Mouse (Mus musculus): Measurements from ENCODE around the gene Dusp2. TPM values are rescaled to one million over a fixed set of nuclear protein-coding genes. Genes with fewer than 3 reads are reported as not detected.

Gene Dusp2
- polyA plus RNA-seq (2012; rRNA removed): 5.4 and 6.0 TPM in 2 replicates

DNA sequence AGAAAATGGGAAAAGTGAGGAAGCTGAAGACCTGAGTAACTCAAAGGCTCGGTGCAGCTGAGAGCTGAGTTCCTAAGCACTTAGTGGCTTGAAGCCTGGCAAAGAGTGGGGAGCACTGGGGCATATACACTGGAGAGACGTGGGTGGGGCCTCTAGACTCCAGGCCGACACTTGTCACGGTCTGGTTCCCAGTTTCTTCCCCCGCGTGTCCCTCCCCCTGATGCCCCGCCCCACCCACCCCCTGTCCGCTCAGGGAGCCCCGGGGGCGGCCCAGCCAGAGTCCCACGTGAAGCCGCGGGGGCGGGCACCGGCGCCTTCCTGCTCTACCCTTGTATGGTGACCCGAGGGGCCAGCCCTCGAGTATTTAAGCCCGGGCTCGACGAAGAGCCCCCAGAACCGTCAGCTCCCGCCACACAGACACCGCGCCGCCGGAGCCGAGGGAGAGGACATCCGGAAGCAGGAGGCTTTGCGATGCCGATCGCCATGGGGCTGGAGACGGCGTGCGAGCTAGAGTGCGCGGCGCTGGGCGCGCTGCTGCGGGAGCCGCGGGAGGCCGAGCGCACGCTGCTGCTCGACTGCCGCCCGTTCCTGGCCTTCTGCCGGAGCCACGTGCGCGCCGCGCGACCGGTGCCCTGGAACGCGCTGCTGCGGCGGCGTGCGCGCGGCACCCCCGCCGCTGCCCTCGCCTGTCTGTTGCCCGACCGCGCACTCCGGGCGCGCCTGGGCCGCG is at the start of gene Dusp2:
TSS of gene Dusp2 (plus strand) at position 393 of the 730 bp plus-strand sequence.

DNA sequence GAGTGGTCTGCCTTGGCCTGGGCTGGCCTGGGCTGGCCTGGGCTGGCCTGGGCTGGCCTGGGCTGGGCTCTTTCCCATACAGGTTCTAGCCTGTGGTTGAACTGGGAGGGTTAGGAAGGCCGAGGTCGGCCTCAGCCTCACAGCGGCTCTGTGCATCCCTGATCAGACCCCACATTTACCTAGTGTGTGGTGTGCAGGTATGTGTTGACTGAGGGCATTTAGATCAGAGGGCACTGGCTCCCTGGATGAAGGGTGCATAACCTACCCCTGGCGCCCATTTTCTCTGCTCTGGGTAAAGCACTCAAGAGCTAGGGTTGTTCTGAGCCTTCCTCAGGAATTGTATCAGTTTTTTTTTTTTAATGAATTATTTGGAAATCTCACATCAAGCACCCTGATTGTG is 2.5 kb downstream of the Dusp2 start, which contains the start of gene Astl:
TSS of gene Astl (plus strand) at position 224 of the 400 bp plus-strand sequence.

DNA sequence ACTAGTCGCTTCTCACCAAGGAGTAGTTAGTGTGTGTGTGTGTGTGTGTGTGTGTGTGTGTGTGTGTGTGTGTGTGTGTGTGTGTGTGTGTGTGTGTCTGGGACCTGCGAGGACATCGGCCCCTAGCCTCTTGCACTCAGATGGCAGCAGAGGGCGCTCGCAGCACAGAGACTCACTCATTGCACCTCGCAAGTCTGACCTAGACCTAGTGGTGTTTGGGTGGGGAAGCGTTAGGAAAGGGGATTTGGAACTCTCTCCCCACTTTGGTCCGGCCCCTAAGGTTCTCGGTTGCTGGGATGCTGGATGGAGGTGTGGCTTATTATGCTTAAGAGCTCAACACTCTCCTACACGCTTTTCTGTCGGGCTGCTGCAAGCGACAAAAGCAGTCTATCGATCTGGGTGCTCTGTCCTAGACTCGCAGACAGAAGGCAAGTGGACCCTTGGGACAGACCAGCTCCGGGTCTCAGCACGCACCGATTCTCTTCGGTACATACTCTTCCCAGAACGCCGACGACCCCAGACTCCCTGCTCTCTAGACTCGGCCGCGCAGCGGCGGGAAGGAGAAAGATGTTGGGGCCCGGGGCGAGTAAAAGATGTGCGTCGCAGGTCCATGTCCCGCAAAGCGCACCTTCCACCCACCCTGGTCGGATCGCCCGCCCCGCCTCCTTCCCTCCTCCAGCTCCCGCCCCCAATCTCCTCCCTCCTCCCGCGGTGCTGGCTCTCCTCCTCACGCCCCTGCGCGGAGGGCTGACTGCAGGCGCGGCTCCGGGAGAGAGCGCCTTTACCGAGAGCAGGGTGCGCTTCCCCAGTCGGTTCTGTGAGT is 26.7 kb downstream of the Dusp2 start, which contains the start of gene Adra2b:
TSS of gene Adra2b (plus strand) at position 750 of the 823 bp plus-strand sequence.

Other genes starting within 250 kb of the Dusp2 start
- 2.4 and 2.7 TPM in 2 replicates for gene Ncaph, start 202.2 kb upstream of the Dusp2 start, polyA plus RNA-seq (2012; rRNA removed)
- gene Itpripl1, start 192.7 kb upstream of the Dusp2 start, polyA plus RNA-seq (2012; rRNA removed): 2.9 and 3.5 TPM in 2 replicates
- gene 1810024B03Rik, start 127.9 kb upstream of the Dusp2 start, polyA plus RNA-seq (2012; rRNA removed): 0.45 and 0.52 TPM in 2 replicates
- 25.6 and 26.6 TPM in 2 replicates for gene Snrnp200, start 127.8 kb upstream of the Dusp2 start, polyA plus RNA-seq (2012; rRNA removed)
- gene Ciao1, start 88.3 kb upstream of the Dusp2 start, polyA plus RNA-seq (2012; rRNA removed): 52.3 and 56.8 TPM in 2 replicates
- 112 and 148 TPM in 2 replicates for gene Tmem127, start 88.3 kb upstream of the Dusp2 start, polyA plus RNA-seq (2012; rRNA removed)
- gene Stard7, start 65.9 kb upstream of the Dusp2 start, polyA plus RNA-seq (2012; rRNA removed): 60.3 and 81.2 TPM in 2 replicates
- gene Astl, start 2.5 kb downstream of the Dusp2 start, polyA plus RNA-seq (2012; rRNA removed): not detected in 2 replicates
- 0.59 and 0.71 TPM in 2 replicates for gene Adra2b, start 27.0 kb downstream of the Dusp2 start, polyA plus RNA-seq (2012; rRNA removed)
- 0.13 and 0.25 TPM in 2 replicates for gene Gpat2, start 89.0 kb downstream of the Dusp2 start, polyA plus RNA-seq (2012; rRNA removed)
- gene Fahd2a, start 108.4 kb downstream of the Dusp2 start, polyA plus RNA-seq (2012; rRNA removed): 13.1 and 13.8 TPM in 2 replicates
- 1.8 and 2.1 TPM in 2 replicates for gene Kcnip3, start 185.9 kb downstream of the Dusp2 start, polyA plus RNA-seq (2012; rRNA removed)
- gene Prom2, start 205.3 kb downstream of the Dusp2 start, polyA plus RNA-seq (2012; rRNA removed): 0.03 and 0.15 TPM in 2 replicates